Mouse (Mus musculus): ENCODE measurements around the gene Btbd2. TPM values are rescaled to one million over a fixed set of nuclear protein-coding genes. Genes with fewer than 3 reads are reported as not detected.

The Btbd2 gene
- polyA plus RNA-seq, 1 experiment = 49.5 TPM

GRCm38 (mm10) chr10:80680260-80680696, 23.4 kb upstream of the Btbd2 start:
- Histone ChIP-seq H3K27me3 (ENCODE audit: control insufficient read depth, insufficient read depth, low read length) (no peaks in the 10 kb centered on the region), H3K4me3 (ENCODE audit: extremely low read depth, insufficient read depth, insufficient read length) (no peak overlapping the region), H3K27ac (ENCODE audit: insufficient read depth, low read length) (peak overlapping the region; percentile 98), H3K4me1 (ENCODE audit: control insufficient read depth, insufficient read depth, insufficient read length) (peaks cover 56% of the 10 kb centered on the region), H3K36me3 (ENCODE audit: control insufficient read depth, insufficient read depth, low read length) (peaks cover 3% of the 10 kb centered on the region)
- DNase-seq (ENCODE audit: low read depth in 1 of 2, low spot score in 2 of 2) = no peak
- no peak for TF ChIP-seq CTCF (IDR thresholded peaks at IDR 0.05; ENCODE audit: extremely low read depth, insufficient read depth, insufficient read length, insufficient replicate concordance)
- TF ChIP-seq POLR2A (IDR thresholded peaks at IDR 0.05; ENCODE audit: low read depth, low read length) = no peak
- 54% methylated on average over 2 of the region's 2 CpGs for WGBS

- TF ChIP-seq CTCF (IDR thresholded peaks at IDR 0.05; ENCODE audit: extremely low read depth, insufficient read depth, insufficient read length, insufficient replicate concordance) (no peak), POLR2A (IDR thresholded peaks at IDR 0.05; ENCODE audit: low read depth, low read length) (no peak)
- H3K27ac ChIP-seq (ENCODE audit: insufficient read depth, low read length) = peak overlapping the region; percentile 98
- no peak for DNase-seq (ENCODE audit: low read depth in 1 of 2, low spot score in 2 of 2)
- H3K36me3 ChIP-seq (ENCODE audit: control insufficient read depth, insufficient read depth, low read length) = no peaks in the 10 kb centered on the region
- 45% methylated on average over 9 of the region's 9 CpGs for WGBS
- H3K4me3 ChIP-seq (ENCODE audit: extremely low read depth, insufficient read depth, insufficient read length) = no peak overlapping the region
- peaks cover 59% of the 10 kb centered on the region for H3K4me1 ChIP-seq (ENCODE audit: control insufficient read depth, insufficient read depth, insufficient read length)
- H3K27me3 ChIP-seq (ENCODE audit: control insufficient read depth, insufficient read depth, low read length) = no peaks in the 10 kb centered on the region
Observed at GRCm38 (mm10) chr10:80679556-80680259, 22.8 kb upstream of the Btbd2 start.

- peaks cover 4% of the 10 kb centered on the region; the same call in 1 of the 2 replicates for H3K36me3 ChIP-seq (ENCODE audit: control insufficient read depth, insufficient read depth, low read length)
- peak overlapping the region; percentile 98 for H3K27ac ChIP-seq (ENCODE audit: insufficient read depth, low read length)
- 0 out of 2 replicates have a peak overlapping the region, but pooled peaks have one; percentile 8 for H3K4me3 ChIP-seq (ENCODE audit: extremely low read depth, insufficient read depth, insufficient read length)
- TF ChIP-seq CTCF (IDR thresholded peaks at IDR 0.05; ENCODE audit: extremely low read depth, insufficient read depth, insufficient read length, insufficient replicate concordance) (no peak), POLR2A (IDR thresholded peaks at IDR 0.05; ENCODE audit: low read depth, low read length) (no peak)
- H3K27me3 ChIP-seq (ENCODE audit: control insufficient read depth, insufficient read depth, low read length) = no peaks in the 10 kb centered on the region
- H3K4me1 ChIP-seq (ENCODE audit: control insufficient read depth, insufficient read depth, insufficient read length) = peaks cover 61% of the 10 kb centered on the region
- no peak for DNase-seq (ENCODE audit: low read depth in 1 of 2, low spot score in 2 of 2)
- 19% methylated on average over 9 of the region's 10 CpGs for WGBS
Observed at GRCm38 (mm10) chr10:80678601-80679377, 21.9 kb upstream of the Btbd2 start.

GRCm38 (mm10) chr10:80677942-80678436, 21.1 kb upstream of the Btbd2 start, which contains the start of gene Mknk2:
Gene Mknk2, minus strand, starts transcription at chr10:80678112.
- Histone ChIP-seq H3K36me3 (ENCODE audit: control insufficient read depth, insufficient read depth, low read length) (peaks cover 10% of the 10 kb centered on the region), H3K27ac (ENCODE audit: insufficient read depth, low read length) (peak within 1 kb of the TSS; percentile 98), H3K27me3 (ENCODE audit: control insufficient read depth, insufficient read depth, low read length) (no peaks in the 10 kb centered on the region), H3K4me1 (ENCODE audit: control insufficient read depth, insufficient read depth, insufficient read length) (peaks cover 61% of the 10 kb centered on the region), H3K4me3 (ENCODE audit: extremely low read depth, insufficient read depth, insufficient read length) (peak within 1 kb of the TSS; percentile 65)
- peak in 1 of 2 experiments; percentile 92 for DNase-seq (ENCODE audit: low read depth in 1 of 2, low spot score in 2 of 2)
- under 1% methylated on average over 8 of the region's 8 CpGs for WGBS
- TF ChIP-seq POLR2A (IDR thresholded peaks at IDR 0.05; ENCODE audit: low read depth, low read length) (0 out of 2 replicates have a peak, but pooled peaks have one; percentile 3), CTCF (IDR thresholded peaks at IDR 0.05; ENCODE audit: extremely low read depth, insufficient read depth, insufficient read length, insufficient replicate concordance) (no peak)

- Histone ChIP-seq H3K27me3 (ENCODE audit: control insufficient read depth, insufficient read depth, low read length) (no peaks in the 10 kb centered on the region), H3K4me3 (ENCODE audit: extremely low read depth, insufficient read depth, insufficient read length) (peak overlapping the region; percentile 65), H3K36me3 (ENCODE audit: control insufficient read depth, insufficient read depth, low read length) (peaks cover 17% of the 10 kb centered on the region), H3K4me1 (ENCODE audit: control insufficient read depth, insufficient read depth, insufficient read length) (peaks cover 64% of the 10 kb centered on the region), H3K27ac (ENCODE audit: insufficient read depth, low read length) (peak overlapping the region; percentile 98)
- WGBS = 3% methylated on average over 9 of the region's 9 CpGs
- no peak for DNase-seq (ENCODE audit: low read depth in 1 of 2, low spot score in 2 of 2)
- TF ChIP-seq POLR2A (IDR thresholded peaks at IDR 0.05; ENCODE audit: low read depth, low read length) = no peak; the same call in 1 of the 2 replicates
- no peak for TF ChIP-seq CTCF (IDR thresholded peaks at IDR 0.05; ENCODE audit: extremely low read depth, insufficient read depth, insufficient read length, insufficient replicate concordance)
Observed at GRCm38 (mm10) chr10:80677128-80677875, 20.4 kb upstream of the Btbd2 start.
